Mouse (Mus musculus) kidney, adult 8-10 months (tissue): ENCODE results near the gene Zfp143.

Experiments
- DNase-seq, 2 experiments: peaks; one replicate each; pipeline ENCODE4 v3.0.0; 2022

The Zfp143 gene

GRCm38 (mm10) chr7:110143863-110144262 is 82.8 kb downstream of the Zfp143 start:
- DNase-seq, result no peak
